Mouse (Mus musculus) left cerebral cortex, postnatal 36 days (tissue): ENCODE data around the gene Scaper. TPM values are rescaled to one million over a fixed set of nuclear protein-coding genes. Genes with fewer than 3 reads are reported as not detected.

ENCODE experiments used
- DNase-seq, 2 experiments: peaks; one replicate each; pipeline ENCODE4 v3.0.0; 2021 to 2022; ENCODE audit warnings: low spot score in 2 of 2, mixed read lengths in 1 of 2
- intact Hi-C: fragments of 180-260 bp; cut with DNase I; formaldehyde crosslinking; loops from one replicate; pipeline ENCODE4 v1.15.1; 2025
- total RNA-seq, 2 experiments: library from RNA; stranded (reverse); gene quantifications; 2 replicates each; pipeline ENCODE4 v1.2.3; 2021

Gene Scaper
- total RNA-seq, result 10 to 100 TPM; 29.5 to 31.1 TPM

DNA sequence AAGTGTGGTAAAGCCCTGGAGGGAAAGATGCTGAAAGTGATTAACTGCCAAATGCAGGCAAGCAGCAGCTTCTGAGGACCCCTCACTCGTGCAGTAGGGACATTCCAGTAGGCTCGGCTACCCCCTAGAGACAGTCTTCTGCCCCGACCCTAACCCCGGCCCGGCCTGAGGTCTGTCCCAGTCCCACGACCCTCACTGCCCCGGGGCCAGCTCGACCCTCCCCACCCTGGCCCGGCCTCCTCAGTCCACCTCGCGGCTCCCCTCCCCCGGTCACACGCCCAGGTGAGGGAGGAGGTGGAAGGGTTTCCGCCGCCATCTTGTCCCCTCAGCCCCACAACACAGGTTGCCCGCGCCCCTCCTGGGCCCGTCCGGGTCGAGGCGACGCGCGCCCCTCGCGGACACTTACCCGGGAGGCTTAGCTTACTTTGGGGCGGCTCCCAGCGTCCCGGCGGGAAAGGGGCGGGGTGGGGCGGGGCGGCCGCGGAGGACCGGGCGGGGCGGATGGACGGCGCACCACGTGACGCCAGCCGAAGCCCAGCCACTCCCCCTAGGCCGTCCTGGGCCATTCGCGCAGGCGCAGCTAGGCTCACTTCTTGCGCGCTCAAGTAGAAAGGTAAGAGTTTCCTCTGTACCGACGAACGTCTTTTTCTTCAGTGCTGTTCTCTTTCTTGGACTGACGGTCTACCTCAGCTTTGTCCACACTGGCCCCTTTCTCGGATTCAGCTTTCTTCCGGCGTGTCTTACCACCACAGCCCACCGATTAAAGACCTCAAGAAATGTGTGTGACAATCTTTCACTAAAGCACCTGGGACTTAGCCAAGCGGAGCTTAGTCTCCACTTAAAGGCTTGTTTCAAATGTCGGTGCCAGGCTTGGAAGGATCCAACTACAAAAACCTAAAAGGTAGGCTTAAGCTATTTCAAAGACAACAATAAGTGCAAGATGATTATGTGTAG, at the start of gene Scaper:
Gene Scaper, minus strand, starts transcription at position 456 of the 954 bp plus-strand sequence.
- peak; percentile 82 to 86 for DNase-seq
- intact Hi-C loops, result loop anchor here (10.0 kb wide), 1 partner anchor 107 kb away; the partner anchor contains the start of gene Rcn2

DNA sequence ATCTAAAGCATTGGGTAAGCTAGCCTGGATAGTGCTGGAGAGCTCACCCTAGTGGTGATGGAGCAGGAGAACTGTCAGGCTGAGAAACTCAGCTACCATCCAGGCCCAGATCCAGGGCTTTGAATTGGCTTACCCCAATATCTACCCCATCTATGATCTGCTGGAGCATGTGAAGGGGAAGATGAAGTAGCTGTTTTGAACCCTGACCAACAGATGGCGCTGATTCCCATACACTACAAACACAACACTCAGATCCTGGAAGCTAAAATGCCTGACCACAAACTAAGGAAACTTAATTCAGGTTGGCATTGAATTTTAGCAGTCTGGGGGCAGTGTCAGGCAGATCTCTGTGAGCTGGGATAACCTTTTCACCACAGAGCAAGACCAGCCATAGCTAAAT, 8.9 kb upstream of the Scaper start:
- peak in 1 of 2 experiments; percentile 14 for DNase-seq
- intact Hi-C loops, result no loop called here

DNA sequence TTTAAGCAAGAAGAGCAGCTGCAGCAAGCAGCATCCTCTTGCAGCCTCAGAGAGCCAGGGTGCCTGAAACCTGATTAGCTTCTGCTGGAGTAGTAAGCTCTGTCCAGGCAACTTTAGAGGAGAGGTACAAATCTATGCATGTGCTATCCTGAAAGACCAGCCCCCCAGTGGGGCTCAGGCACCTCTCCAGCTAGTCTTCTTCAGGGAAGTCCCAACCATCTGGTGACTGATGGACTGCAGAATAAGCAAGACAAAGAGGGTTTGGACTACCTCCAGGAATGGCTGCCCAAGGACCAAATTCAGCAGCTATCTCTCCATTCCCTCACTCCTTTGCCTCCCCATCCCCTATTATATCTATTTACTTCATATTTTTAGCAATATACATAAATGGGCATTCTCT, 3.4 kb upstream of the Scaper start:
- no peak for DNase-seq
- intact Hi-C loops, result no loop called here

DNA sequence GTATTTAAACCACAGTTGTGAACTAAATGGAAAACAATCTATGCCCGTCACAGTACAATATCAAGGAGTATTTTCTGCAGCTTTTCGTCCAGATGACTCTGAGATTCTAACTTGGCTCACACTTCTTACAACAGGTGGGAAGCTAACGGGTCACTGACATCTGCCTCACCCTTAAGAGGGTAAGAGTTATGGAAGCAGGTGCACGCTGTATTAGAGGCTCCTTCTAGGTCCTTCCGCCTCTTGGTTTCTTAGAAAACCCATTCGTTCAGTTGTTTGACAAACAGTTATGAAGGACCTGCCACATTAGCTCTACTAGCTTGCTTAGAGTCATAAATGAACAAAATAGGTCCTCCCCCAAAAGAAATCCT, 683 bp upstream of the Scaper start:
- DNase-seq, result no peak
- intact Hi-C loops, result loop anchor here (10.0 kb wide), 1 partner anchor 106 kb away; the partner anchor contains the start of gene Rcn2

DNA sequence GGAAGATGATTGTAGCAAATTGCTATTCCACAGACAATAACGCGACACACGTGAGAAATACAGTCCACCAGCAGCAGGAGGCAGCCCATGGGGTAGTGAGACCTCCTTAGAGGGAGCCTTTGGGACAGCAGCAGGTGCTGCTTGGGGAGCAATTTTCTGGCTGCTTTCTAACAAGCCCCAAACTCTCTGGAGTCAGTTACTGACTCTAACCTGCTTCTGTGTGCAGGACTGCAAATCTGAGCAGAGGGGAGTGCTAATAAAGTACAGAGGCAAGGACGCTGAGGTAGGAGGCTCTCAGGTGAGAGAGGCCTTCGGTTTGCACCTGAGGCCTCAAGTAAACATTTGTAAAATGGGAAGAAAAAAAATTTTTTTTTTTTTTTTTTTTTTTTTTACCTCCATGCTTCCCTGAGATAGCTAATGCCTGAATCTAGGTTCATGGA, 675 bp downstream of the Scaper start:
- DNase-seq, result peak; percentile 13 to 17
- intact Hi-C loops, result loop anchor here (10.0 kb wide), 1 partner anchor 108 kb away; the partner anchor contains the start of gene Rcn2

DNA sequence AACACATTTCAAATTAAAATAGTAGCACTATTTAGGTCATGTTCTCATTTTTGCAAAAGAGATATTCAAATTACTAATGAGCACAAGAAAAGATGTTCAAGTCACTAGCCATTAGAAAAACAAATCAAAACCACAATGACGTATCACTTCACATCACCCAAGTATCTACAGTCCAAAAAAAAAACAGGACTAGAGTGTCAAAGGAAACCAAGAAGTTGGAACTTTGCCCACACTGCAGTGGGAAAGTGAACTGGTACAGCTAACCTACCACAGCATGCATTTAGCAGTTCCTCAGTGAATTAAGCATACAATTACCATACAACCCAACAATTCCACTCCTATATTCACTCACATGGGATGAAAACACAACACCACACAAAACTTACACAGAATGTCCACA, 5.4 kb downstream of the Scaper start:
- no peak for DNase-seq
- intact Hi-C loops, result loop anchor here (10.0 kb wide), 1 partner anchor 112 kb away; the partner anchor contains the start of gene Rcn2

DNA sequence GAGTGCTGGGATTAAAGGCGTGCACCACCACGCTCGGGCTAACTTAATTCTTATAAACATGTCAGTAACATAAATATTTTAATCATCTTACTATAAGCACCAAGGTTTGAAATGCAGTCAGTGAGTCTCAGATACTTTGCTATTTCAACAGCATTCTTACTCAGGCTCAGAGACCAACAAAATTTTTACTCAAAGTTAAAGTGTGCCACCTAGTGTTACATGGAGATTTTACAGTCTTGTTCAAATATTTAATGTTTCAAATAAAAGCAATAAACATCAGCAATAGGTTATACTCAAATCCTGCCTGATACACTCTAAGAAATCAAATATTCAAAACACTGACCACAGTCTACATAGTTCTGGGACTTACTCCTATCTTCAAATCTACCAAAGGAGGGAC, 19.3 kb downstream of the Scaper start:
- intact Hi-C loops, result loop anchor here (5.0 kb wide), 1 partner anchor 491 kb away; no protein-coding TSS in a partner anchor
- DNase-seq, result no peak

DNA sequence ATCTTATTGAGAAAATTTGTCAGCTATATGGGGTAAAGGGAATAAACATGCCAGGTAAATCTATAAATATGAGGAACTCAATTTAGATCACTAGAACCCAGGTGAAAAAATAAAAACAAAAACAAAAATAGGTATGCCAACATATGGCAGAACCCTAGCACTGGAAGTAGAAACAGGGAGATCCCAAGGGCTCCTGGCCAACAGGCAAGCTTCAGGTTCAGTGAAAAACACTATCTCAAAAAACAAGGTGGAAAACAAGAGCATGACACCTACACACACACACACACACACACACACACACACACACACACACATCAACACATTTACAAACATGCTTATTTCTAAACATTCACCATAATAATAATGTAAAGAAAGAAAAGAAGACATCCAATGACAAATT, 21.2 kb downstream of the Scaper start:
- intact Hi-C loops, result loop anchor here (5.0 kb wide), 1 partner anchor 489 kb away; no protein-coding TSS in a partner anchor

DNA sequence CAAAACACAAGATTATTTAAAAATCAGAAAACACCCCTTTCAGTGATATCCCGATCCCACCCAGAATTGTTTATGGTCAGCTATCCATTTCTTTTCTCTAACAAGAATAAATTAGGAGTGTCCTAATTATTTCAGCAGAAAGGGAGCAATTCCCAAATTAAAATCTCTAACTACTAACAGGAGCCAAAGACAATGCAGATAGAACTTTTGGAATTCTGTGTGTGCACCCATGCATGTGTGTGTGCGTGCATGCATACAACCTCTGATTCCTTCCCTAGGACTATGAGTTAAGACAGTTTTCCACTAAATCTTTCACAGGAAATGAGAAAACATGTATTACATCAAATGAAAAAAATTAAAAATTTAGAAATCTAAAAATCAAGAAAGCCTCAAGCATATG, 26.4 kb downstream of the Scaper start:
- intact Hi-C loops, result no loop called here
- DNase-seq, result no peak

More for the DNA sequence above, 21.2 kb downstream of the Scaper start:
- DNase-seq, result no peak

DNA sequence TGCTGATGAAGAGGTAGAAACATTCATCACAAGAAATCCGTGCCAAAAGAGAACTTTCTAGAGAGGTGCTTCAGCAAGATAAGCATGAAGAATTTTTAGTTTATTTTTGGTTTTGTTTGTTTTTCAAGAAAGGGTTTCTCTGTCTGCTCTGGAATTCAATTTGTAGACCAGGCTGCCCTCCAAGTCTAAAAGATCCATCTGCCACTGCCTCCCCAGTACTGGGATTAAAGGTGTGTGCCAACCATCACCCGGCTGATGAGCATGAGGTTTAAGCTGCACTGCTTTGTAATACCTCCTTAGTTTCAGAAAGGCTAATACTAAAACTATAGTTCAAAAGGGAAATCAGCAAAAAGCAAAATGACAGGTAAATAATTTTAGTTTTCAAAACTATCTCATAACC, 35.0 kb downstream of the Scaper start:
- intact Hi-C loops, result no loop called here
- no peak for DNase-seq

DNA sequence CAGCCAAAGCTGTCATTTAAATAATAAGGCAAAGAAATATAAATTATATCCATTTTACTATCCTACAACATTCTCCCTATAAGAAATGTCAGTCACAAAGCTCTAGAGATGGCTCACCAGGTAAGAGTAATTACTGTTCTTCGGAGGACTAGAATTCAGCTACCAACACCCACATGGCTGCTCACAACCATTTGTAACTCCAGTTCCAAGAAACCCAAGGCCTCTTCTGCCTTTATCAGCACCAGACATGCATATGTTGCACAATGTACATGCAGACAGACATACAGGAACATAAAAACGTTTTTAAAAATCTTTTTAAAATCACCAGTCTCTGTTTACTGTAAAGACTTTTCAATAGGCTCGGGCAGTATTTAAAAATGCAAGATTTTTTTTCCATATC, 36.3 kb downstream of the Scaper start:
- no peak for DNase-seq
- intact Hi-C loops, result no loop called here

DNA sequence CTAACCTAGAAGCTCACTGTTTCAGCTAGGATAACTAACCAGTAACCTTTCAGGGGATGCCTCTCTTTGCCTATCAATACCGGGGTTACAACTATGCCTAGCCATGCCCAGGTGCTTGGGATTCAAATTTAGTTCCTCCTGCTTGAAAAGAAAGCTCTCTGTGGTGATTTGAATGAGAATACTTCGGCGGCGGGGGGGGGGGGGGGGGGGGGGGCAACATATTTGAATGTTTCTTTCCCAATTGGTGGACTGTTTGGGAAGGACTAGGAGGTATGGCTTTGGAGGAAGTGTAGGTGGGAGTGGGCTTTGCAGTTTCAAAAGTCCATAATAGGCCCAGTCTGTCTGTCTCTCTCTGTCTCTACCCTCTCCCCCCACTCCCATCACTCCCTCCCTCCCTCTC, 37.4 kb downstream of the Scaper start:
- no peak for DNase-seq
- intact Hi-C loops, result no loop called here

DNA sequence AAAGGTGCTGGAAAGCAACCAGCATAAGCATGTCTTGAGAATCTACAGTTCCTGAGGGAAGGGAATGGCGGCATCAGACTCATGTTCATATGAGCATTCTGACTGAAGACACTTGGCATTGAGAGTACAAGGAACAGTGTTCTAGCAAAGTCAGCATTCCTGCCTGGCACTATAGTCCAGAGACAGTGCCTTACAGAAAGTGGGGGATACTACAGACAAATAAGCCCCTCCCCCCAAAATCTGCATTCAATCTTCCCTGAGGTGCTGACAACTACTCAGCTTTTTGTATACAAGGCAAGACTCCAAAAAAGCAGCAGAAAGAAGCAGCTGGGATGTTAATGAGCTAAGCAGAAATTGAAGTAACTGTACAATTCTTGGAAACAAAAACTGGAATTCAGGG, 59.9 kb downstream of the Scaper start:
- intact Hi-C loops, result no loop called here
- no peak for DNase-seq

DNA sequence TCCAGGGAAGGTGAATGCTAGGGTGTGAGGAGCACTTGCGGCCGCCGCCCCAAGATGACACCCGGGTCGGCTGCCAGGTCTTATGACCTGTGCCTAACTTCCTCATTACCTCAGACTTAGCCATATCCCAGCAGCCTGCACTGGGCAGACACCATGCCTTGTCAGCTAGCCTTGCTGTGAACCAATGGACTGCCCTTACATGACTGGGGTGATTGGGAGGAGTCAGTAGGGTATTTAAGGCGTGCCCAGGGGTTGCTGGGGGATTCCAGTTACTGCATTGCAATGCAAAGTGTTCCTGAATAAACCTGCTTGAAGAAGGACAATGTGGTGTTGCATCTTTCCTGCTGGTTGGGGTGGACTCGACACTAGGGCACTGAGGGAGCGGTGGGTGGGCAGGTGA, 148.5 kb downstream of the Scaper start:
- intact Hi-C loops, result no loop called here
- DNase-seq, result no peak

DNA sequence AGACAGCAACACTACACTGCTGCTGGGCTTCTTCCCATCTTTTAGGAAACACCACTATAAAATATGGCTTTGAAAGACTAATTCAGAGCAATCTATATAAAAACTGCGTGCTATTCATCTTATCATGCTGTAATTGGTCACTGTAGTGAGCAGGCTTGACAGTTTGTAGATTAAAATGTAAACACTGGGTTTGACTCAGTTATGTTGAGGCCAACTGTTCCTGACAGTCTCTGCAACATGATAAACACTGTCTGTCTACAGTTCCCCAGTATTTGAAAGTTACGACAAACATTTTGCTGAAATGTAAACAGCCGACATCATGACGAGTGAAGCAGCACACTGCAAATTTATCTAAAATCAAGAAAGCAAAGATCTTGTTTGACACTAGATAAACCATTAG, 225.9 kb downstream of the Scaper start:
- no peak for DNase-seq
- intact Hi-C loops, result no loop called here

DNA sequence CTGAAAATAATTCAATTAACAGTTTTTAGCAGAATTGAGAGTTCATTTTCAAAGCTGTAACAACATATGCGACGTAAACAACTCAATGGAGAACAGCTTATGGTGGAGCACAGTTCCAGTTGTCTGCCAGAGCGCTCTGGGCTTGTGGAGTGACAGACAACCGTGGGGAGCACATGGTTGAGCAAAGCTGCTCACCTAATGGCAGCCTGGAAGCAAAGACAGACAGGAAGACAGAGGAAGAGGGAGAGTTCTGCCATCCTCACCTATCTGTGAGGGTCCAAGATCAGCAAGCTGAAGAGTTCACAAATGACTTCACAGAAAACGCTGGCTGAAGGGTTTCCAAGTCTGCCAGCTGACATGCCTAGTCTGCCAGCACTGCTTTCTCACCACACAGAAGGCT, 227.4 kb downstream of the Scaper start:
- no peak for DNase-seq
- intact Hi-C loops, result no loop called here

DNA sequence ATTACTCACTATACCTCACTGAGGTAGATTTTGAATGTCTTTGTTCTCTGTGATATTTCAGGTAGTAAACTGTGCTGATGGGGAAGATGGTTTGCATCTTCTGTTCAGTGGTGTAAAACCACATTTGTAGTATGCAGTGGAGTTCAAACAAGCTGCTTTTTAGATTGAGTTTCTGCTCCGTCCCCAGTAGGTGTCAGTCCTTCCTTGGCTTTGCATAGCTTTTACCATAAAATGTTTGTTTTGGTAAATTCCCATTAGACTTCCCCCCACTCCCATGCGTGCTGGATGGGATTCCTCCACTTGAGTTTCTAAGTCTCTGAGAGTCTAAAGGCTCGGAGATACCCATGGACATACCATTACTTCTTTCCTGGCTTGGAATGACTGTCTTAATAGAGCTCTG, 231.3 kb downstream of the Scaper start:
- no peak for DNase-seq
- intact Hi-C loops, result no loop called here

DNA sequence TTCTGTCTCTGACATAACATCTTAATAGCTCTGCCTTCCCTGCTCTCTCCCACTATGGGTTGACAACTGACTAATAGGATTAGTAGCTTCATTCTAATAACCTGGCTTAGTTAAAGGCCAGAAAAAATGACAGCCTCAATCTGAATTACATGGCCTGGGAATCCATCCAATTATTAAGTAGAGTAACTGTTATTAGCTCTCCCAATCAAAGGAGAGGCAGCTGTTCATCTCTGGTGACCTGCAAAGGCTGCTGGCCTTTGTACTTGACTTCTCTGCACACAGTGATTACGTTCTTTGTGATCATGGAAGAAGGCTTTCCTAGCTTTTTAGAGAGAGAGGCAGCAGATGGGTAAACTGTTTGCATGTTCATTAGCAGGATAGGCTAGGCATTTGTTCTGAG, 242.6 kb downstream of the Scaper start:
- intact Hi-C loops, result no loop called here
- DNase-seq, result no peak

DNA sequence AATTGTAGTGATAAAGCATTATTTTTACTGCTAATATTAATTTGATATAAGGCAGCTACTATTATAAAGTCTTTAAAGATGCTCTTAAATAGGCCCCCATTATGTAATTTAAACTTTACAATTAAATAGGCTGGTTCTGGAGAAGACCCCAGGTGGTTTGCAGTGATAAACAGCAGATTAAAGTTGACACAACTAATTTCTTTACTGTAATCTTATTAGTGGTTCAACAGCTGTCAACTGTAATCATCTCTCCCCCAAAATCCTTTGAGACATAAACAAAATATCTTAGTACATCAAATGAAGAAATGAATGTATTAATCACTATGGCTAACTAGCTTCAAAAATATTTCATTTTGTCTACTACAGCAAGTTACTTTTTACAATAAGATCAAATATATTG, 260.8 kb downstream of the Scaper start:
- DNase-seq, result no peak
- intact Hi-C loops, result no loop called here

DNA sequence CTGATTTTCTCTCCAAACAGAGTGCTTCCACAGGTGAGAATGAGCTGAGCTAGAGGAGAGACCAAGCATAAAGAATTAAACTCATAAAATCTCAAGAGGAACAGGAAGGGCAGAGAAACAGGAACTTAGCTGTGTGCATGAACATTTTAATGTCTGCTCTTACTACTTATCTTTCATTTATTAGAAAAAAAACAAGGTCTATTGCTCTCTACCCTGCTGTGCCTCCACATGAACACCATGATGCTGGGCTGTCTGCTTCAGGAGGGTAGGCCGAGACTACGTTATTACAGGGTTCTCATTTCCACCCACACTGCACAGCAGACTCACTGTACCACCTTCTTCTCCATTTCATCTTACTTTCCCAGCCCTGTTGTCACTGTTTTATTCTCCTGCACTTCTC, 291.5 kb downstream of the Scaper start:
- no peak for DNase-seq
- intact Hi-C loops, result no loop called here

DNA sequence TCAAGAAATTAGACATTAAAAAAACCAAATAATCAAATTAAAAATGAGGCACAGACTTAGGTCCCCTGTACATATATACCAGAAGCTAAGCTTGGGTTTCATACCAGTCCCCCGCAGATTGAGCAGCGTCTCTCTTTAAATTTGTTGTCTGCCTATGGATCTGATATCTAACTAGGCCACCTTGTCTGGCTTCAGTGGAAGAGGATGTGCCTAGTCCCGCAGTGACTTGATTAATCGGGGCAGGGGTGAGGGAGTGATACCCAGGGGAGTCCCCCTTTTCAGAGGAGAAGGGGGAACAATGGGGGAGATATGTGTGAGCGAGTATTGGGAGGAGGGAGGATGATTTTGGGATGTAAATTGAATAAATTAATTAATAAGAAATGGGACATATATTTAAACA, 310.9 kb downstream of the Scaper start:
- intact Hi-C loops, result no loop called here
- no peak for DNase-seq
